Mouse (Mus musculus): ENCODE data around the gene Sorcs2. TPM values are rescaled to one million over a fixed set of nuclear protein-coding genes. Genes with fewer than 3 reads are reported as not detected.

Sorcs2 gene
- total RNA-seq, 4 experiments from 2014 or later, result 5.0 to 9.4 (median 7.6) TPM

DNA sequence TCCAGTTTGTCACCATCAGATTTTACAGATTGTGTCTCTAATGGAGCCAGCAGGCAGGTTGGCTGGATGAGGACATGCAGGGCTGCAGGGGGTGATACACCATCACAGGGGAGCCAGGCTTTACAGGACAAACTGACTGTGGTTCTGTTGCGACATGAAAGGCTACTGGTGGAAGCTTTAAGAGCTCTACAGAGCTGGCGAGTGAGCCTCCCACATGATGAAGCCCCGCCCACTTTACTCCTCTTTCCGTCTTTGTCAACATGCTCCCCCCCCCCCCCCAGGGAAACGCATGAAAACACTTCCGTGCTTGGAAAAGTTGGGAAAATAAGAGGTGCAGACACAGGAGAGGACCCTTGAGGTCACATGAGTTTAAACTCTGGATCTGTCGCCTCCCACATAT, 219.7 kb downstream of the Sorcs2 start:
- DNase-seq (ENCODE audit: low spot score), result no peak

DNA sequence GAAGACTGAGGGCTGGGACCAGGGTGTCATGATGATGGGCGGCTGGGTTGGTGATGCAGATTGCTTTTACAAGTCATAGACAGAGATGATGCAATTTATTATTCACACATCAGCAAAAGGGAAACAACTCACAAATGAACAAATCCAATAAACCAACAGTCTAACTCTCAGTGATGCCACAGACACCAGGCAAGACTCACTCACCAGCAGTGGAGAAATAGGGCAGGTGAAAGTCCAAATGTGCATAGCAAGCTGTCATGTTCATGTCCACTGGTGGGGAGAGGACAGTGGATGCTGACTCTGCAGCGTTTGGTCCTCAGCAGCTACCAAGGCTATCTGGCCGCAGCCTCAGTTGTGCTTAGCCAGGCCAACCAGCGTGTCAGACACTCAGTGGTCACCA, 221.1 kb downstream of the Sorcs2 start:
- DNase-seq (ENCODE audit: low spot score), result no peak

DNA sequence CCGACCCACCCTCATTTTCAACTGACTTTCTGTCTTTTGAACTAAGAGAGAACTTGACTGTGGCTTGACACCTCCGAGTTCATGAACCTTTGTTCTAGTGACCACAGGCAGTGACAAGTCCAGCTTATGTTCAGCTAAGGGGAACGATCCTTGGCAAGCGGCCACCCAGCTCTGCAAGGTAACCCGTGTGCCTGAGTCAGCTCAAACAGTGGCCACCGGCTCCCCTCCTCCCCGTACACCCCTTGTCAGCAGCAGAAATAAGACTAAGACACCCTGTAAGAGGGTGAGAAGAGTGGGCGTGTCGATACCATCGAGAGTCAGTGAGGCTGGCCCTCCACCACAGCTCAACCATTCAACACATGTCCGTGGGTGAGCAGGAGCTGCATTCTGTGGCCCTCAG, 221.5 kb downstream of the Sorcs2 start:
- DNase-seq (ENCODE audit: low spot score), result no peak

DNA sequence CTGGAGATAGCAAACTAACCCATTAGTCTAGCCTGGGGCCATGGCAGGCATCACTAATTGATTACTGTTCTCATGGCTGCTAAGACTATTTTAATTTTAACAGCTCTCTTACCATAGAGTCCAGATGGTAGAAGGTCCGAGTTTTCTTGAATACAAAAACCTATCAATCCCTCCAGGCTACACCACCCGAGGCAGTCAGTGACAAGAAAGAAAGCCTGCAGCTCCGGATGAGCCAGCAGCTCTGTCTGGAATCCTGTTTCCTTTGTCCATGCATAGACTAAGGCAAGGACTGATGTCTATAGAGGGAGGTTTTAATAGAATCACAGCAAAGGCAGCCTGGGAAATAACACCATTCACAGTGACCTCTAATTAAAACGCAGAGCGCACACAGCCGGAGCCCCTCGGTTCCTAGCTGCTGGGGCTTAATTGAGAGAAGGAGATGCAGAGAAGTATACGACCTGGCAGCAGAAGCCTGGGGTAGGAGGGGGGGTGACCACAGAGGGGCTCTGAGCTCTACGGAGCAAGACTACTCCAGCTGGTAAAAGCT, 223.3 kb downstream of the Sorcs2 start:
- no peak for DNase-seq (ENCODE audit: low spot score)

DNA sequence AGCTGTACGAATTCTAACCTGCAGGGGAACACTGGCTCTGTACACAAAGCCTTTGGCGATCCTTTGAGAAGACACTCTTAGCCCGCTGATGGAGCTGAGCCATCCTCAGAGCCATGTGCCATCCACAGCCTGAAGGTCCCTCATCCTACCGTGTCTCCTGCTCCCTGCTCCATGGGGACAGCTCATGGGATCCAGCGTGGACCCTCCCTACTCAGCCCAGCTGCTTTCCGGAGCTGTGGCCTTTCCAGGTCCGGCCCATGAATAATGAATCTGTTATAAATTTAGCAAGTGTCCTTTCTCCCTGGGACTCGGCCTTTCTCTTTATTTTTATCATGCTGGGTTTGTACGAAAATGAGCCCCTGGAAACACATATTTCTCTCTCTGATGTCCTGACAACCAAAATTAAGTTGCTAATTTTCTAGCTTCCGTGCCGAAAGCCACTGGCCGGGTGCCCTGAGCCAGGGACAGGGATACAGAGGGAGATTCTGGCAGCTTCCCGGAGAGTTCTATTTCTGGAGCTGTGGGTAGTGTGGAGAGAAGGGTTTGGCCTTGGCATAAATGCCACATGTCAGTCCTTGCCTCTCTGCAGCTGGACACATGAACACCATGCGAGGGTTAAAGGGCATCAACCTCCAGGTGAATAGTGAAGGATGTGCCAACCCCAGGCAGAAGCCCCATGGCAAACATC, 228.8 kb downstream of the Sorcs2 start:
- peak; percentile 65 for DNase-seq (ENCODE audit: low spot score)

DNA sequence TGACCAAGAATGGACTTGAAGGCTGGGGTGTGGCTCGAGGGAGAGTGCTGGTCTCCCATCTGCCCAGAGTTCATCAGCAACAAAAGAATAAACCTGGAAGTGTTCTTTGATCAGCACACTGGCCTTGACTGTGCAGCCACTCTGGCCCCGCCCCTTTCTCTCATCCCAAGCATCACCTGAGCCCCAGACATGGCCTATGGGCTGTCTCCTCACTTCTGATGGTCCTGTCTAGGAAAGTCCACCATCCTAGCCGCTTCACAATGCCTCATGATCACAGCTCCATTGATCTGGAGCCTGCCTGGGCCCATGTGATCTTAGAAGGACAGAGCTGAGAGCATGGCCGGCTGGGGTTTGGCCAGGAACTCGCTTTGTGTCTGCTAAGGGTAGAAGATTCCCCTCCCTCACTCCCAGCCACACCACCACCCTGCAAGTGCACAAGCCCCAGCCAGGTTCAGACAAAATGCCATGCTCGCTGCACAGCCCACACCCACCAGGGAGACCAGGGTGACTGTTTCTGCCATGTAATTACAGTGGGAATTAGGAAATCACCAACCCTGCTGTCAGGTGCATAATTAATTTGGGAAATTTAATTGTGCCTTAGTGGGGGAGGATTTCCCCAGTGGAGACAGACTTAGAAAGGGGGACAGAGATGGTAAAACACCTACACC, 231.5 kb downstream of the Sorcs2 start:
- no peak for DNase-seq (ENCODE audit: low spot score)

DNA sequence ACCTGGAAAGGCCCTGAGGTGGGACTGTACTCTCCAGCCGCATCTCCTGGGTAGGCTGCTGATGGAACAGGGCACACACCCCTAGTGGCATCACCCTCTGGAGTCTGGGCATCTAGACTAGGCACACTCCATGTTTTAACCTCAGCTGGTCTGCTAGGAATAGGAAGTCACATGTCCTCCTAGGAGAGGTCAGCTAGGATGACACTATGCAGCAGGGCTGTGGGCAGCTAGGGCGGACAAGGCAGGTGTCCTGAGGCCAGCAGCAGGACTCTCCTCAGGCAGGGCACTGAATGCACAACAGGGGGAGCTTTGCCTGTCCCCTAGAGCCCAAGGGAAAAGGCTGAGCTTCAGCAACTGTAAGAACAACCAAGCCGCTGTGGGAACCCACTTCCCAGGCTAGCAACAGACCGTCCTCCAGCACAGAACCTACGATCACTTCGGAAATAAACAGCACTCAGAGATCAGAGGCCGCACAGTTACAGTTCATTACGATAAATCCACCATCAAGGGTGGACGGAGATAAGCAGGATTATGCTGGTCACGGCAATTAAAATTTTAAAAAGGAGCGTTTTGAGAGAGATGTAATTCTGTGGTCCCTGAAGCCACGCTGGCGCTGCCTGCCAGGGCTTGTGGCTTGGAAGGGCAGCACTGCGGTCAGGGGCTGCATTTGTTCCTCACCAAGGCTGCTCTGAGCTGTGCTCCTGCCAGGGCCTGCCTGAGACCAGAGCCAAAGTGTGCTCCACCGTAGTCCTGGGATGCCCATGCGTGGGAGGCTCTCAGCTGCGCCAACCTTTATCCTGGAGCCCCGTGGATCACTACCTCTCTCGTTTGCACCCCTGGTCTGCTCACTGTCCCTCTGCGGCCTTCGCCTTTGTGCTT, 232.3 kb downstream of the Sorcs2 start:
- DNase-seq (ENCODE audit: low spot score), result no peak

DNA sequence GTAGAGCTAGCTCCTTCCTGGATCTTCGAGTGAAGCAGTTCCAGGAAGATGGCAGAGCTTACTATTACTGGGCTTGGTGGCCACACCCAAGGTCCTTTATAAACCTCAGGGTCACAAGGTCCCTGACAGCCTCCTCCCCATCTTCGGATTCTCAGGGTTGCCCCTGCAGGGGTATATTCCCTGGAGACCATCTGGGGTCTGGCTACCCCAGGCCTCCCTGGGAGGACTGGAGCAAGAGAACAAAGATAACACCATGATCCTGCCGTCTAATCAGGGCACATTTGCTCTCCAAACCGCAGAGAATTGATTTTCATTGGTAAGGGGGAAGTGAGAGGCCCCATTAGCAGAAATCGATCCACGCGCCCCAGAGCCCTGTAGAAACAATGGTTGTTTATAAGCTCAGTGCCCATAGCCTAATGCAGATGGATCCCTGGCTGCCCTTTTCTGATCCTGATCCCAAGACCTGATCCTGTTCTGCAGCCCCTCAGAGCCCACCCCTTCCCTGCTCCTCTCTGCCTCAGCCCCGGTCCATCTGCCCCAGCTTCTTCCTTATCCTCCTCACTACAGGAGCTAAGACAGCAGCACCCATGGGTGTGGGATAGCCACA, 243.0 kb downstream of the Sorcs2 start:
- DNase-seq (ENCODE audit: low spot score), result no peak

DNA sequence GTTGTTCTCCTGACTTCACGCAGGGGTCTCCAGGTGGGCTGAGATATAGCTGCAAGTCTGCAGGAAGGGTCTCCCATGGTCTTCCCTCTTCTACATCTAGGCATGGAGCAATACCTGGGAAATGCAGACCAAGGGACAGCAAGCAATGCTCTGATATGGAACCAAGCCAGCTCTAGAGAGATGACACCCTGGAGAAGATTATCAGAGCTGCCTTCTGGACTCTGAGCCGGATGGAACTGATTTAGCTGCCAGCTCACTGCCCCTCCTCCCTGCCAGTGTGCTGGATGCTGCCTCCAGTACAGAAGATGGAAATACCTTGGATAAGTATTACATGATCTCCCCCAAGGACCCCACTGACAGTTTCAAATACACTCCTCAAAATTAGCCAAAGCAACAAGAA, 244.7 kb downstream of the Sorcs2 start:
- DNase-seq (ENCODE audit: low spot score), result no peak

DNA sequence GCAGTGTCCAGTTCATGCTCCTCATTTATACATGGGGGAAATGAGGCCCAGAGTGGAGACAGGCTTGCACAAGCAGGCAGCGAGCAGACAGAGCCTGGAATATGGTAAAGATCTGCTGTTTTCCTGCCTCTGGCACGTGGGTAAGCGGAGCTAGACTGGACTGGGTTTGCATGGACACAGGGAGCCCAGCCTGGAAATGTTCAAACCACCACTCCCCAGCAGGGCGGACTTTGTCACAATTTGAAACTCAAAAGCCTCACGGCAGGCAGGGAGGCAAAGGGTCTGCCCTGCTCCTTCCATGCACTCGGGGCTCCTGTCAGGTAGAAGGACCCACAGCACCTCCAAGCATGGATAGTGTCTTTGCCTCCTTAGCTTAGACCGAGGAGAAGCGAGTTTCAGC, 246.9 kb downstream of the Sorcs2 start:
- no peak for DNase-seq (ENCODE audit: low spot score)

DNA sequence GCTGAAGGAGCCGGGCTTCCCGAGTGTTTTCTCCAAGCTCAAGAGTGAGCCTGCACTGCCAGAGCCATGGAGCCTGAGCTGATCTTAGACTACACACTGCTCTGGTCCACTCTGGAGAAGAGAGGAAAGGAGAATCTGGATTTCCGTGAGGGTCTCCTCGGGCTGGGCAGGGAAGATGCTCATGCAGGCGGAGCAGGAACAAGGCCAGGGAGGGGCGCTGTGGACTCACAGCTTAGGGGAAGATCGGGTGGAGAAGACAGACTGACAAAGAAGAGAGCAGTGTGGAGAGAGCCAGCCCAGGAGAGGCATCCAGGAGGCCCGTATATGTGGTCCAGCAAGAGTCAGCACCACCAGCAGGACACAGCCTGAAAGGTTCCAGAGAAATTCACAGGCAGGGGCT, 248.8 kb downstream of the Sorcs2 start:
- no peak for DNase-seq (ENCODE audit: low spot score)

DNA sequence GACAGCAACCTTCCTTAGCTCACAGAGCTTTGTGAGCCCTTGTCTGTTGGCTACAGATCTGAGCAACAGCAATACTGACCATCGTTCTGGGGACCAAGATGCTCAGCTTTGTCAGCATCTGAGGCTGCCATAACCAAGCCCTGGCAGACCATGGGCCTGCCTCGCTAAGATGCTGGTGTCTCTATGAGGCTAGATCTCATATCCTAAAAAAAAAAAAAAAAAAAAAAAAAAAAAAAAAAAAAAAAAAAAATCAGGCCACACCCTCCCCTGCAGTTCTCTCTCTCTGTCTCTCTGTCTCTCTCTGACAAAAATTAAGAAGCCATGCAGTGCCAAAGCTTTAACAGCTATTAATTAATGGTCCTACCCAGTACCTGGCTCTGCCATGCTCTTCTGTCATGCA, 251.3 kb downstream of the Sorcs2 start:
- DNase-seq (ENCODE audit: low spot score), result no peak

DNA sequence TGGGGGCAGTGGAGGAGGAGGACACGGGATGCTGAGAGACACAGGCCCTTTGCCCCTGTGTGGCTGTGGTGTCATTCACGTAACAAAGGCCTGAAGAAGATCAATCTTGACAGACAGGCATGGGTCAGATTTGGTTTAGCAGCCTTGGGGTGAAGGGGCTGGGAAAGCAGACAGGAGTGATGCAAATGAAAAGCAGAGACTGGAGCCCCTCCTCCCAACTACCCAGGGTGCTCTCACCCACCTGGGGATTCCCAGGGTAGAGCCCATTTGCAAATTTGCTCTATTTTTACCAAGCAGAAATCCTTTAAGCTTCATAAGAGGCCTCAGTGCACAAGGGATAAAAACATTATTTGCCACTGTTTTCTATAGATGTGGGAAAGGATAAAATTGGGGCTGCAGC, 253.4 kb downstream of the Sorcs2 start:
- no peak for DNase-seq (ENCODE audit: low spot score)

DNA sequence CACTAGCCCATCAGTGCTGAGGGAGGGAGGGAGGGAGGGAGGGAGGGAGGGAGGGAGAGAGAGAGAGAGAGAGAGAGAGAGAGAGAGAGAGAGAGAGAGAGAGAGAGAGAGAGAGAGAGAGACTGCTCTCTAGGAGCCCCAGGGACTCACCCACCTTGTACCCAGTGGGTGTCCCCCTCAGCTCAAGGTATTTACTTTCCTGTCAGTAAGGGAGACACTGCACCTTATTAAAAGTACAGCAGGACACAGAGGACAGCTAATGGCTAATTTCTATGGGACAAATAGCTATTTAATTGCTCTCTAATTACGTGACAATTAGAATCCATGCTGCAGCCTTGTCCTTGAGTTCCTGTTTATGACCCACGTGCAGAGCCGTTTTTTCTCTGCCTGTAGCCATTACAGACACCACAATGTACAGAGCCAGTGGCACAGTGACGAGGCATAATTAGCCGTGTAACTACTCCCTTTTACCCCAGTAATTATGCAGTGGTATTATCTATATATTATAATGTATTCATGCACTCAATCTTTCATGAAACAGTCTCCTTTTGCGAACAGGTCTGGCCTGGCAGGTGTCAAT, 256.2 kb downstream of the Sorcs2 start:
- no peak for DNase-seq (ENCODE audit: low spot score)

DNA sequence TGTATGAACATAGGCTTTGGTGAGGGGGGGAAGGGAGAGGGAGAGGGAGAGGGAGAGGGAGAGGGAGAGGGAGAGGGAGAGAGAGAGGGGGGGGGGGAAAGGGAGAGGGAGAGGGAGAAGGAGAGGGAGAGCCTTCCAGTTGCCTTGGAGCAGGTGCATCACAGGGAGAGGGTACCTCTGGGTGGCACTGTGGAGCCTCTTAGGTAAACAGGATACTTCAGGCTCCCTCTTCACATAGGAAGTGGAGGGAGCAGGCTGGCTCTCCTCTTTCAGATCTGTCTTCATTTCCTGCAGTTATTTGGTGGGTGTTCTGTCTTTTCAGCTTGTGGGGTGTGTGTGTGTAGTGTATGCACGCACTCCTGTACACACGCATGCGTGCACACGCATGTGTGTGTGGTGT, 256.8 kb downstream of the Sorcs2 start:
- no peak for DNase-seq (ENCODE audit: low spot score)

DNA sequence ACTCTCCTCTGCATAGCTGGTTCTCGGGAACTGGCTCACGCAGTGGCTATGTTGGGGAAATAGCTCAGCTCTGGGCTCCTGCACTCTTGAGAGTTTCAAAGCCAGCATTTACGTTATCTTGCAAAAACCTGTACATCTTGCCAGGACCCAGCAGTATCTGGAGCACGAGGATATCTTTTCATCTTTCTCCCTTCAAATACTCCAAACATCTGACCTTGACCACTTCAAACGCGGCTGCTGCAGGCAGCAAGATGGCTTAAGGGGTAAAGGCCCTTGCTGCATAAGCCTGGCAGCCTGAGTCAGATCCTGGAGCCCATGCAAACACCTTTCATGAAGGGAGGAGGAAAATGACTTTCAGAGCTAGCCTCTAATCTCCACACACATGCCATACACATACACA, 258.2 kb downstream of the Sorcs2 start:
- DNase-seq (ENCODE audit: low spot score), result no peak

DNA sequence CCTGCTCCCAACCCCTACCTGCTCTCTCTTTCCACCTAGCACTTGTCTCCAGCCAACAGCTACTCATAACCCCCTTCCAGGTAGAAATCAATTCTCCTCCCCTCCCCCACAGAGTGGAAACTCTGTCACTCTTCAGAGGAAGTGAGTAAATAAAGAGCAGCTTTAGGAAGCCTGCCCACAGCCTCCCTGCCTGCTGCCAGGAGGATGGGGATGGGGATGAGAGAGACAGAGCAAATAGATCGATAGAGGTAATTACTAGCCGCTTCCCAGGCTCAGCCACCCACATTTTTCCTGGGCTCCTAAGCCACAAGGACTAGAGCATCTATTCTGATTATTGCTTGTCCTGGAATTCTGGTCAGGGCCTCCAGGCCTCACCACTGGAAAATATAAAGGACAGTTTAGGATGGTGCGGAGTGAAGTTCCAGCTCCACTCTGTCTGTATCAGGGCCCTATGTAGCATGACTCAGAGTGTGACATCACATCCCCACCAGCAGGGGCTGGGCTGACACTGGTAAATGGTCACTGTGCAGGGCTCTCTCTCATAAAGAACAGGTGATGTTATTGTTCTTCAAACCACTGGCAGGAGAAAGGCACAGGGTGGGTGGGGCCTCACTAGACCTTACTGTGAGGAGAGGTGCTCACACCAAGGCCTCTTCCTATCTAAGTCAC, 261.9 kb downstream of the Sorcs2 start:
- DNase-seq (ENCODE audit: low spot score), result no peak

DNA sequence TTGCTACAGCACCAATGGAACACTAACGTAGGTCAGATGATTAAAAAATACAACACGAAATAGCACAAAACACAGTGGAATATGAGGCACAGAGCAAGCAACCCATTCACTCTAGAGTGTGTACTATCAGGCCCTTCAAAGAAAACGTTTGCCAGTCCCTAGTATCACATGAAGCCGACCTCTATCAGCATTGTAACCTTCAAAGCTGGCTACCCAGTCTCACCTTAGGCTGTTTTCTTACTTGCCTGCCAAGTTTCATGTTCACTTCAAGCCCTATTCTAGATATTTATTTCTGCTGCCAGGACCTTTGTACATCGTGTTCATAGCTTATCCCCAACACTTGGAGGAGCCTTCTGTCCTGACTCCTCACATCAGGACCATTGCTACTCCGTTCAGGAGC, 263.6 kb downstream of the Sorcs2 start:
- peak; percentile 61 for DNase-seq (ENCODE audit: low spot score)

DNA sequence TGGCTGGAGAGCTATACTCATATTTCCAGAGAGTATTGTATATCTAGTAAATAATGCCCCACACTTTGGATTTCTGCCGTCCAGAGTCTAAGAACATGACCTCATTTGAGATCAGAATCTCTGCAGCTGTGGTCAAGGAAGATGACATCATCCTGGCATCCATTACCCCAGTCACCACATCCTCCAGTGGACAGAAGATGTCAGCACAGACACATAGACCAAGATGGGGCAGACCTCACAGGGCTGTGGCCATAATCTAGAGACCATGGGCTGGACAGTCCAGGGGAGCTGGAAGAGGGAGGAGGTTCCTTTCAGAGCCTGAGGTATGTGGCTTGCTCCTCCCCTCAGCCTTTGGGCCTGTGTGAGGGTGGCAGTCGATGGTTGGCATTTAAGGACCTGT, 264.0 kb downstream of the Sorcs2 start:
- no peak for DNase-seq (ENCODE audit: low spot score)

DNA sequence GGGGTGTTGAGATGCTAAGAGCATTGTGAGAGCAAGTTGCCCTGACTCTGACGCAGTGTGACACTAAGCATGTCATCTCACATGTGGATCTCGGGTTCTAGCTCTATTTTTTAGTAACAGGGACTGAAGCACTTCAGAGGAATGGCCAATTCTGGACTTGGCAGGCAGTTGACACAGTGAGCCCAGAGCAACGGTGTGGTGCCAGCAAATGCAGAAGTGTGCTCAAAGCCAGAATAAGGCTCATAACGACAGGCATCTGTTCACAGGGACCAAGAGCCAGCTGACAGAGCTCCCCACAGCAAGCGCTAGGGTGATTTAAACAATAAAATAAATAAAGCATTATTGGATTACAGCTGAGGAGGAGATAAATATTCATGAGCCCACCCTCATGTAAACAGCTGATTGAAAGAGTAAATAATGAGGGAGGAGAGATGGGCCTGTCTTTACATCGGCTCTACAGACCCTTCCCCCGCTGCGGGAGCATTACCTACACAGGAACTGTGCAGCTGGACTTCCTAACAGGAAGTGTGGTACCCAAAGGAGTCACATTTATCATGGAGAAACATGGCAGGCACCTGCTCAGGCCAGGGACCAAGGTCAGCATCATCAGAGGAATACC, 267.4 kb downstream of the Sorcs2 start:
- peak; percentile 41 for DNase-seq (ENCODE audit: low spot score)

DNA sequence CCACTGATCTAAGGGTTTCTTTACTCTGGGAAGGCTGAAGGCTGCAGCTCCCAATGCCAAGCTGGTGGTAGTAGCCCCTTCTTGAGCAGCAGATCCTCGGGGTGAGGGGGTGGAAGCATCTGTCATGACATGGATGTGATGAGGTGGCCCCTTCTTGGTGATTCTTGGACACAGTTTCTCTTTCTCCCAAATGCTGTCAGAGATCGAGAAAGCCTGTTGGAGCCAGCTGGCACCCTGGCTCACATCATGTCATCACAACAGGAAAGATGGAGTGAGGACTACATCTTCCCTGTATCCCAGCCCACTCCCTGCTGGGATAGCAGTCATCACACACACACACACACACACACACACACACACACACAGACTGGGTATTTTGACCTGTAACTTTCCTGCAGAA, 268.3 kb downstream of the Sorcs2 start:
- DNase-seq (ENCODE audit: low spot score), result no peak
